Mouse (Mus musculus): Measurements from ENCODE around the gene Sp6.

The Sp6 gene

GRCm38 (mm10) chr11:97013121-97013670, at the start of gene Sp6:
Gene Sp6 (plus strand): TSS chr11:97013394.
- no peak for DNase-seq (ENCODE audit: low spot score)

- DNase-seq (ENCODE audit: low spot score) = peak; percentile 84
These were observed 49.6 kb upstream of the Sp6 start for GRCm38 (mm10) chr11:96963580-96963979.

DNA sequence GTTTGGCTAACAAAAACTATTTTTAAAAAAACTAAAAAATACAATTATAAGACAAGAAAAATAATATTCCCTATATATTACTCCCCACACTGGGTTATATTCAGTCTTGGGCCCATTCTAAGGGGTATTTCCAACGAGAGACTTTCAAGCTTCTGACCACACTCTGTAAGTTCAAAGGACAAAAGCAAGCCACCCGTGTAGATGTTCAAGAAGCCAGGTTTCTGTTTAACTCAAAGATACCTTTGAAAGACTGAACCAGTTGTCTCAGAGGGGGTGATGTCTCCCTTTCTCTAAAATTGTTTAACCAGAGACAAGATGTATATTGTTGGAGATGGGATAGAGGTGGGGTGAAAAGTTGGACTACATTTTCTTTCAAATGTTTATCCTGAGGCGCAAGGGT, 47.0 kb upstream of the Sp6 start:
- no peak for DNase-seq (ENCODE audit: low spot score)

- DNase-seq (ENCODE audit: low spot score) = no peak
These were observed 46.2 kb upstream of the Sp6 start for GRCm38 (mm10) chr11:96966914-96967543.

DNA sequence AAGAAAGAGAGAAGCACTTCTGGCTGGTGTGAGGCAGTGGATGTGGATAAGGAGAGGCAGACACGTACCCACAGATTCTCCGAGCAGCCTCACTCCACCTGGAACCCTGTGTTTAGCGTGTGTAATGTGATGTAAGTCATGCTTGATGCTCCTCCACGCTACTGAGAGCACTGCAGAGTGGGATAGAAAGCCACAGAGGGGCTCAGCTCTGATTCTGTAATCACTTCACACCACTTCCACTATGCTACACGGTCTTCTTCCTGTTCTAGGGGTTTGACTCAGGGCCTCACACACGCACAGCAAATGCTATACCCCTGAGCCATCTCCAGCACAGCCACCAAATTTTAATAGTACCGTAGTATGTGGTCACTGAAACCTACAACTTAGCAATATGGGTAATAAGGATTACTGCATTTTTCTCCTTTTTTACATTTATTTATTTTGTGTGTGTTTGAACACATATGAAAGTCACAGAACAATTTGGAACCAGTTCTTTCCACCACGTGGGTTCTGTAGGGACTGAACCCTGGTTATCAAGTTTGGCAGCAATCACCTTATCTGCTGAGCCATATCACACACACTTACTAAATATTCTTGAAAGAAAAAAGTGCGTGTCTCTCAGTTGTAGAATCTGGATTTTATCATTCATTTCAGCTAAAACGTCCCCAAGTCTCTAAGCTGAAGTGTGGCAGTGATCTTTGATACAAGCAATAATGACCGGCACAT, 45.5 kb upstream of the Sp6 start:
- DNase-seq (ENCODE audit: low spot score) = no peak

DNA sequence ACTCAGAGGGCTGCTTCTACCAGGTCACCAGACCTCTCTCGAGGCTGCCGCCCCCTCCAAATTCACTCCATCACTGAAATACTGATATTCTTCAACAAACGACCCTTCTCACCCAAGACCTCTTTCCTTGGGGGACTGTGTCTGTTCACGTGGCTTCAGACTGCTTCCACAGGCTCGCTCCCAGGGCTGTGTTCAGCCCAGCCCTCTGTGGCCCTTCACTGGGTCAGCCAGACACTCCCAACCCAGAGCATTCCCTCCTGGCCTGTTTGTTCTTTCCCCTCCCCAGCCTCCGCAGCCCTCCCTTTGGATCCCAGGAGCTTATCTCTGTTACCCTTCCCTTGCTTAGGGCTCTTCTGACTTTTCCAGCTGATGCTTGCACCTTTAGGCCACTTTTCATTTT, 44.7 kb upstream of the Sp6 start:
- no peak for DNase-seq (ENCODE audit: low spot score)

- DNase-seq (ENCODE audit: low spot score) = no peak
These were observed 43.9 kb upstream of the Sp6 start for GRCm38 (mm10) chr11:96969280-96969722.

DNA sequence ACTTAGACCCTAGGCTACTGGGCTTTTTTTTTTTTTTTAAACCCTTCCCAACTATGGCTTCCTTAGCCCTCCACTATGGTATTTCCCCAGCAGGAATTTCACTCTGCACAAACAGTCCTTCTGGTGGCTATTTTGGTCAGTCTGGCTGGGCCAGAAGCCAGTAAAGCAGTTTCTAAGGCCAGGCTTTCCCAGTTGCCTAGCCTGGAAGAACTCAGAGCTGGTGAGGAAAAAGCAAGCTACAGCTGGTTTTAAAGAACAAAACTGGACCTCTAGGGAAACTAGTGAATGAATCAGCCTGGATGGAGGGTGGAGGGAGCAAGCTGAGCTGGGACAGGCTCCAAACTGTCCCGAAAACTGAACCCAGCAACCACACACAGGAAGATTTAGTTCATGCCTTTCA, 43.4 kb upstream of the Sp6 start:
- no peak for DNase-seq (ENCODE audit: low spot score)

DNA sequence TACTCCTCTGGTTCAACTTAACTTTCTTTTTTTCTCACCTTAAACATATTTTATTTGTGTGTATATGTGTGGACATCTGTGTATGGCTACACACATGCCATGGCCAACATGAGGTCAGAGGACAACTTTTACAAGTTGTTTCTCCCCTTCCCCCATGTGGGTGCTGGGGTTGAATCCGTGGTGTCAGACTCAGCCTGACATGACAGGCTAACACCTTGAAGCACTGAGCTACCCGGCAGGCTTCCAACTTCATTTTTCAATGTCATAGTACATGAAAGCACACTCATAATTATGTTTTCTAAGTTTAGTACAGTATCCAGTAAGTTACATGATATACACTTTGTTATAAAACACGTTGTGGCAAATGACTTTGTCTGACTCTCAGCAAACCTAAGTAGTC, 42.9 kb upstream of the Sp6 start:
- DNase-seq (ENCODE audit: low spot score) = no peak

DNA sequence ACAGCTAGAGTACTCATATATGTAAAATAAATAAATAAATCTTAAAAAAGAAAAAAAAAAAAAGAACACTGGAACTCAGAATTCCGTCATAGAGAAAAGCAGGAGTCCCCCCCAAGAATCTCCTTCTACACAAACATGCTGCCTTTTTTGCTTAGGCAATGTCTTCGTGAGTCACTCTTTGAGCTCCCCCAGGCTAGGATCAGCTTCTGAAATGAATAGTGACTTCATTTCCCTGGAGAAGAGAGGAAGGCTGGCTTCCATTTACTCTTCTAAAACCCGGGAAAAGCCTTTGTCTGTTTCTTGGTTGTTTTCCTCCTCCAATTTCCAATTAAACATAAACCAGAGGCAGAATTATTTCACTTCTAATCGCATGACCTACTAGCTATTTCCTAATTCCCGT, 40.3 kb upstream of the Sp6 start:
- DNase-seq (ENCODE audit: low spot score) = no peak

- DNase-seq (ENCODE audit: low spot score) = no peak
These were observed 39.7 kb upstream of the Sp6 start for GRCm38 (mm10) chr11:96973426-96973964.

DNA sequence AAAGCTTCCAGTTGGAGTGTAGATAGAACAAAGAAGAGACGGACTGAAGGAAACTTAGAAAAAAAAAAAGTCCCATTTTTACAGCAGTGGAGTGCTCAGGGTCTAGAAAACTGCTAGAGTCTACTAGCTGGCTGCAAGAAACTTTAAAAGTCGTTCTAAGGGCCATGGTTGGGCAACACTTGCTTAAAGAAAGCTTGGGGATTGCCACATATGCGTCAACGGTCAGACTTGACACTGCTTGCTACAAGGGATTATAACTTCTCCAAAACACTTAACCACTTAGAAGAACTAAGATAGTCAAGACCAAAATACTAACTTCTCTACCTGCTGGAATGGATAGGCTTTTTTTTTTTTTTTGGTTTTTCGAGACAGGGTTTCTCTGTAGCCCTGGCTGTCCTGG, 38.4 kb upstream of the Sp6 start:
- DNase-seq (ENCODE audit: low spot score) = no peak

- no peak for DNase-seq (ENCODE audit: low spot score)
These were observed 37.4 kb upstream of the Sp6 start for GRCm38 (mm10) chr11:96975511-96976378.

GRCm38 (mm10) chr11:96976379-96976687, 36.9 kb upstream of the Sp6 start:
- no peak for DNase-seq (ENCODE audit: low spot score)

DNA sequence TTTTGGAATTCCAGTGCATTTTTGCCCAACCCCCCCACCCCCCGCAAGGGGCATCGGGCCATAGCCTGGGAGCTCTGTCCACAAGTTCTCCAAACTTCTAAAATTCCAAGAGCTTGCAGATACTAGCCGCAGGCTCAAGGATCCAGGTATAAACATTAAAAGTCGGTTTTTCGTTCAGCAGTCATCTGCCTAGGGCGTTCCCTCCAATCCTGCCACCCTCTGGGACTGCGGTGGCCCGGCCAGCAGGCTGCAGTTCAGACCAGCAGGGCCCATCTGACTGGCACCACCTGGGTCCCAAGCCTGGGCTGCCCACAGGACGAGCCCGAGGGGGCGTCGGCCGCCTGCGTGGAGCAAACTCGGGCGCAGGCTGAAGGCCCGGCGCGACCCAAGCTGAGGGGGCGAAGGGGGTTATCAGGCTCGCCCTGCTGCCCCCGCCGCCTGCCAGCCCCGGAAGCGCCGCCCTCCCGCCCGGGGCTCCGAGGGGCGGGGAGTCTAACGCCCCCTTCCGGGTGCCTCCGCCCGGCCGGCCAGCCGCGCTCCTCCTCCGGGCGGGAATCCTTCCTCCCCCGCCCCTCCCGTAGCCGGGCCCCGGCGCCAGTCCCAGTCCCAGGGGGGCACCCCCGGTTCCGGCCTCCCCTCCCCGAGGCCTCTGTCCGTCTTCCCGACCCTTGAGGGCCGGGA, 36.1 kb upstream of the Sp6 start:
- no peak for DNase-seq (ENCODE audit: low spot score)

DNA sequence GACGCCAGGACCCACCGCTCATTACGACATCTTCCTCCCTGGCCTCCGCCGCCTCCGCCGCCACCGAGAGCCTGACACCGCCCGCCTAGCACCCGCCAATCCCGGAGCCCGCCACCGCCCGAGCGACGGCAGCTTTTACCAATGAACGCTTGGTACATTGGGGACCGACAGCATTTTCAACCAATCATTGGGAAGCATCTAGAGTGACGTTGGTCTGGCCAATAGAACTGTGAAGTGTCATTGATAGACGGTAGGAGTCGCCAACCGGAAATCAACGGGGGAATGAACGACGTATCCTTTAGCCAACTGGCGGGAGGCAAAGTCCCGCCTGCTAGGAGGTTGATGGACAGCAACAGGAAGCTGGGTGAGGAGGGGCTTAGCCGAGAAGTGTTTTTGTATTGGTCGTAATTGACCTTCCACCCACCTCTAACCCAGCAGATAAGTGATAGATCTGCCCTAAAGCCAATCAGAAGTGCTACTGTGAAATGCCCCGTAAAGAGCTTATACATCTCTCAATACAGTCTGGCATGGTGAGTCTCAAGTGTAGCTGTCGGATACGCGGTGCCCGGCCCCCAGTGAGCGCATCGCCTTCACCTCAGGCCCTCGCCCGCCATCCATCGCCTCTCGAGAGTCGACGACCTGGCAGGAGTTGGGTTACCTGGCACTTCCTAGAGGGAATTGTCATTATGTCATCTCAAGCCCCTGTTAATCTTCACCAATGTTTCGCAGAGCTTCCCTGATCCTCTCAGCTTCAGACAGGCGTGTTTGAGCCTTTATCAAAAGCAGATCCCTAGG, 35.4 kb upstream of the Sp6 start:
- peak; percentile 100 for DNase-seq (ENCODE audit: low spot score)

GRCm38 (mm10) chr11:96978401-96979246, 34.6 kb upstream of the Sp6 start:
- no peak for DNase-seq (ENCODE audit: low spot score)

DNA sequence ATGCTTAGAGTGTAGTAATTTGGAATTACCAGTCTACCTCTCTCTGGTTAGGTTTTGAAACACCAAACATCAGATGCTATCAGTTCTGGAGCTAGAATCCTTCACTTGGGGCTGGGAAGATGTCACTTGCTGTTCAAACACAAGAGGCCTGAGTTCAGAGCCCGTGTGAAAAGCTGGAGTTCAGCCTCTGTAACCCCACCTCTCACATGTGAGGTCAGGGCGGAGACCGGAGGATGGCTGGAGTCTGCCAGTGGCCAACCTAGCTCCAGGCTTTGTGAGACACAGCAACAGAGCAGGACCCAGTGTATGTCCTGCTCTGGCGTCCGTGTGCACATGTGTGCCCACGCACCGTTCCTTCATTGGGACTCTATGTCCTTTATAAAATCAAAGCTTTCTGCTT, 33.9 kb upstream of the Sp6 start:
- no peak for DNase-seq (ENCODE audit: low spot score)

GRCm38 (mm10) chr11:96980021-96980420, 33.2 kb upstream of the Sp6 start:
- DNase-seq (ENCODE audit: low spot score) = no peak

- no peak for DNase-seq (ENCODE audit: low spot score)
These were observed 31.7 kb upstream of the Sp6 start for GRCm38 (mm10) chr11:96981461-96981860.

All from layer of hippocampus, adult 9-10 months (tissue).